Mouse (Mus musculus): Measurements from ENCODE around the gene Vmn1r1. TPM values are rescaled to one million over a fixed set of nuclear protein-coding genes. Genes with fewer than 3 reads are reported as not detected.
"Not testable (repeated sequence)": the region's sequence is repeated elsewhere in the genome, so short reads cannot be mapped to it uniquely, and the experiment has no call there.

Vmn1r1 gene
- polyA plus RNA-seq, 1 experiment from 2014 or later: not detected

DNA sequence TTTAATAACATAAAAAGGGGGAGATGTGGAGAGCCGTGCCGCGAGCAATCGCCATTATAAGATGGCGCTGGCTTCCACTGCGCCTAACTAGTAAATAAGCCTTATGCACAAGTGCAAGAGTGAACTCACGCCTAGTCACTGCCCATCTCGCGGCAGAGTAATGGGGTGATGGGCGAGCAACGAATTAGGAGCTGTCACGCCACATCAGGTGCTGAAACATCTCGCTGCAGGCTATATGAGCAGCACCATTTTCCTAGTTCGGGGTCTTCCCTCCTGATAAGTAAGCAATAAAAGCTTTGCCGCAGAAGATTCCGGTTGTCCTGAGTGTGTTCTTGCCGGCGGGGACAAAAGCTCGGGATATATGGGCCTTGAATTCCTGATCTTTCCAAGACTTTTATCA lies 12.7 kb upstream of the Vmn1r1 start:
- not testable (repeated sequence) for ATAC-seq (ENCODE audit: insufficient number of reproducible peaks, low FRiP score, low TSS enrichment, low read depth); H3K4me2 ChIP-seq (ENCODE audit: low read depth, severe bottlenecking); H3K27me3 ChIP-seq (ENCODE audit: control insufficient read depth, insufficient read depth, low read length); H3K9me3 ChIP-seq (ENCODE audit: control insufficient read depth, low read length); H3K36me3 ChIP-seq (ENCODE audit: control insufficient read depth, insufficient read depth, low read length); H3K9ac ChIP-seq (ENCODE audit: low read length); H3K4me1 ChIP-seq (ENCODE audit: control insufficient read depth, insufficient read depth, low read length); H3K4me3 ChIP-seq (ENCODE audit: low read depth, low read length); DNase-seq (ENCODE audit: low spot score); H3K27ac ChIP-seq (replicated peaks; ENCODE audit: low read depth, low read length)
- WGBS: 92% methylated on average over 19 of the region's 19 CpGs

DNA sequence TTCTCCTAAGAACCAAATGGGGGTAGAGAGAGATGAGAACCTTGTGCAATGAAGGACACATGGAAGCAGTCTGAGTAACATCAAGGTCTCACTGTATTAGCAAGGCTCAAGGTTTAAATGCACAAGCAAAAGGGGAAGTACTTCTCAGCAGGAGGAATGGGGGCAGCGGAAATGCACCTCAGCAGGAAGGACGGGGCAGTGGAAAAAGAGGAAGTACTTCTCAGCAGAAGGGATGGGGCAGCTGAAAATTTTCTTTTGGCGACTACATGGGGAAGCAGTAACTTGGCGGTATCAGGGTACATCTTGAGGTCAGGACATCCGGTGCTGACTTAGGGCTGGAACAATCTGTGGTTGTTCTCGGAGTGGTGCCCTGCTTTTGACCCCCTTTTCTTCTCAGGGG lies 5.9 kb upstream of the Vmn1r1 start:
- WGBS: 90% methylated on average over 6 of the region's 6 CpGs

GRCm38 (mm10) chr1:182162951-182163350 lies 1.3 kb downstream of the Vmn1r1 start:
- H3K36me3 ChIP-seq (ENCODE audit: control insufficient read depth, insufficient read depth, low read length): no peaks in the 10 kb centered on the region
- H3K27ac ChIP-seq (replicated peaks; ENCODE audit: low read depth, low read length): no peak overlapping the region
- H3K4me2 ChIP-seq (ENCODE audit: low read depth, severe bottlenecking): no peak overlapping the region
- no peak overlapping the region for H3K4me3 ChIP-seq (ENCODE audit: low read depth, low read length)
- no peaks in the 10 kb centered on the region for H3K4me1 ChIP-seq (ENCODE audit: control insufficient read depth, insufficient read depth, low read length)
- H3K9ac ChIP-seq (ENCODE audit: low read length): no peak overlapping the region
- no peaks in the 10 kb centered on the region for H3K27me3 ChIP-seq (ENCODE audit: control insufficient read depth, insufficient read depth, low read length)
- no peaks in the 10 kb centered on the region for H3K9me3 ChIP-seq (ENCODE audit: control insufficient read depth, low read length)
- DNase-seq (ENCODE audit: low spot score): peak; percentile 6
- ATAC-seq (ENCODE audit: insufficient number of reproducible peaks, low FRiP score, low TSS enrichment, low read depth): no peak
- 59% methylated on average over 5 of the region's 5 CpGs for WGBS

More for the DNA sequence above, 5.9 kb upstream of the Vmn1r1 start:
- DNase-seq (ENCODE audit: low spot score); H3K4me2 ChIP-seq (ENCODE audit: low read depth, severe bottlenecking); H3K36me3 ChIP-seq (ENCODE audit: control insufficient read depth, insufficient read depth, low read length); H3K9ac ChIP-seq (ENCODE audit: low read length); H3K9me3 ChIP-seq (ENCODE audit: control insufficient read depth, low read length); H3K27me3 ChIP-seq (ENCODE audit: control insufficient read depth, insufficient read depth, low read length); ATAC-seq (ENCODE audit: insufficient number of reproducible peaks, low FRiP score, low TSS enrichment, low read depth); H3K4me3 ChIP-seq (ENCODE audit: low read depth, low read length); H3K4me1 ChIP-seq (ENCODE audit: control insufficient read depth, insufficient read depth, low read length); H3K27ac ChIP-seq (replicated peaks; ENCODE audit: low read depth, low read length): not testable (repeated sequence)

GRCm38 (mm10) chr1:182159575-182159974 lies 4.7 kb downstream of the Vmn1r1 start:
- Histone ChIP-seq H3K27ac (replicated peaks; ENCODE audit: low read depth, low read length) (no peak overlapping the region), H3K9me3 (ENCODE audit: control insufficient read depth, low read length) (no peaks in the 10 kb centered on the region), H3K4me3 (ENCODE audit: low read depth, low read length) (no peak overlapping the region), H3K4me2 (ENCODE audit: low read depth, severe bottlenecking) (no peak overlapping the region), H3K27me3 (ENCODE audit: control insufficient read depth, insufficient read depth, low read length) (no peaks in the 10 kb centered on the region), H3K36me3 (ENCODE audit: control insufficient read depth, insufficient read depth, low read length) (no peaks in the 10 kb centered on the region), H3K4me1 (ENCODE audit: control insufficient read depth, insufficient read depth, low read length) (no peaks in the 10 kb centered on the region), H3K9ac (ENCODE audit: low read length) (no peak overlapping the region)
- WGBS: 88% methylated on average over 3 of the region's 3 CpGs
- DNase-seq (ENCODE audit: low spot score) (peak; percentile 9), ATAC-seq (ENCODE audit: insufficient number of reproducible peaks, low FRiP score, low TSS enrichment, low read depth) (no peak)

DNA sequence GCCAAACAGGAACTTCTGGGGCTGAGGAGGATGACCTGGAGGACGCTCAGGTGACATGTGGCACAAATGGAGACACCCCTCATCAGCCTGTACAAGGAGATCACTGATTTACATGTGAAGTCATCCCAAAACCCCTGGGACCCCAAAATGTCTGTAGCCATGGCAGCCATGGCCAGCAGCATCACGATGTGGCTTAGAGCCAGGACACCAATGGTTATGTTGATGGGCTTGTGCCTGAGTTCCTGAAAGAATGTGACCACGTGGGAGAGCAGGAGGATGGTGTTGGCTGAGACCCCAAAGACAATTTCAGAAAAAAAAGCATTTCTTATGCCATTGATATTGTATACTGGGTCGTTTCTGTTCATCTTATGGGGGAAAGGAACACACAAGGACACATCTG lies 6.6 kb downstream of the Vmn1r1 start:
- Histone ChIP-seq H3K4me2 (ENCODE audit: low read depth, severe bottlenecking) (no peak overlapping the region), H3K9me3 (ENCODE audit: control insufficient read depth, low read length) (no peaks in the 10 kb centered on the region), H3K36me3 (ENCODE audit: control insufficient read depth, insufficient read depth, low read length) (no peaks in the 10 kb centered on the region), H3K27me3 (ENCODE audit: control insufficient read depth, insufficient read depth, low read length) (no peaks in the 10 kb centered on the region), H3K9ac (ENCODE audit: low read length) (no peak overlapping the region), H3K4me1 (ENCODE audit: control insufficient read depth, insufficient read depth, low read length) (no peaks in the 10 kb centered on the region), H3K27ac (replicated peaks; ENCODE audit: low read depth, low read length) (no peak overlapping the region), H3K4me3 (ENCODE audit: low read depth, low read length) (no peak overlapping the region)
- peak; percentile 16 for DNase-seq (ENCODE audit: low spot score)
- 68% methylated on average over 4 of the region's 4 CpGs for WGBS
- no peak for ATAC-seq (ENCODE audit: insufficient number of reproducible peaks, low FRiP score, low TSS enrichment, low read depth)

- Histone ChIP-seq H3K36me3 (ENCODE audit: control insufficient read depth, insufficient read depth, low read length) (no peaks in the 10 kb centered on the region), H3K4me1 (ENCODE audit: control insufficient read depth, insufficient read depth, low read length) (no peaks in the 10 kb centered on the region), H3K9me3 (ENCODE audit: control insufficient read depth, low read length) (no peaks in the 10 kb centered on the region), H3K27me3 (ENCODE audit: control insufficient read depth, insufficient read depth, low read length) (no peaks in the 10 kb centered on the region), H3K4me2 (ENCODE audit: low read depth, severe bottlenecking) (no peak overlapping the region), H3K9ac (ENCODE audit: low read length) (no peak overlapping the region), H3K4me3 (ENCODE audit: low read depth, low read length) (no peak overlapping the region), H3K27ac (replicated peaks; ENCODE audit: low read depth, low read length) (no peak overlapping the region)
- ATAC-seq (ENCODE audit: insufficient number of reproducible peaks, low FRiP score, low TSS enrichment, low read depth) (no peak), DNase-seq (ENCODE audit: low spot score) (no peak)
- WGBS: 94% methylated on average over 2 of the region's 2 CpGs
Observed at GRCm38 (mm10) chr1:182149966-182150365, 14.3 kb downstream of the Vmn1r1 start.

DNA sequence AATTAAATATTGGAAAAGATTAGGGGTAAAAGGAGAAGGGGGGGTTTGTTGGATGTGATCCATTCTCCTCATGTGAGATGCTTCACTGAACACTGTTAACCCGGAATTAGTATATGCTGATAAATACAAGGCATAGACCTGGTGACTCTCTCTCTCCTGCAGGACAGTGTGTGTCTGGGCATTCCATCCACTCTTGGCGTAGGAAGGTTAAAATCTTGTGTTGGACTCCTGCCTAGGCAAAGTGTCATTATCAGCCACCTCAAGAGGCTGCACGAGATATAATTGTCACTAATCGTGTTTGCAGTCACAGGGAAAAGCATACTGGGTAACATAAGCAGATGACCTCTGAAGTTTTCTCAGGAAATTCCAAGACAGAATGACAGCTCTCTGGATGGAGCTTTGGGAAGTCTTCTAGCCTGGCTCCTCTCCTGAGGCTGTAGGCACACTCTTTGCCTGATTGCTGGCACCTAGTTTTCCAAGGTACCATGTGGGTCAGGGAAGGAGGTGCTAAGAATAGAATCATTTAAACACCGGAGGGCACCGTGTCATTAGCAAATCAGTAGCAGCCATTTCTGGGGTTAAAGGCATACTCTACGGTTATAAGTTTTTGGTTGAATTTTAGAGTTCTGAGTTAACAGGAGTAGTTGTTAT lies 15.3 kb downstream of the Vmn1r1 start:
- Histone ChIP-seq H3K4me2 (ENCODE audit: low read depth, severe bottlenecking) (no peak overlapping the region), H3K9ac (ENCODE audit: low read length) (no peak overlapping the region), H3K4me1 (ENCODE audit: control insufficient read depth, insufficient read depth, low read length) (no peaks in the 10 kb centered on the region), H3K36me3 (ENCODE audit: control insufficient read depth, insufficient read depth, low read length) (no peaks in the 10 kb centered on the region), H3K9me3 (ENCODE audit: control insufficient read depth, low read length) (no peaks in the 10 kb centered on the region), H3K27me3 (ENCODE audit: control insufficient read depth, insufficient read depth, low read length) (no peaks in the 10 kb centered on the region), H3K4me3 (ENCODE audit: low read depth, low read length) (no peak overlapping the region), H3K27ac (replicated peaks; ENCODE audit: low read depth, low read length) (no peak overlapping the region)
- 77% methylated on average over 7 of the region's 7 CpGs for WGBS
- no peak for ATAC-seq (ENCODE audit: insufficient number of reproducible peaks, low FRiP score, low TSS enrichment, low read depth)
- DNase-seq (ENCODE audit: low spot score): no peak

- Histone ChIP-seq H3K27me3 (ENCODE audit: control insufficient read depth, insufficient read depth, low read length) (no peaks in the 10 kb centered on the region), H3K4me1 (ENCODE audit: control insufficient read depth, insufficient read depth, low read length) (no peaks in the 10 kb centered on the region), H3K9me3 (ENCODE audit: control insufficient read depth, low read length) (no peaks in the 10 kb centered on the region), H3K4me3 (ENCODE audit: low read depth, low read length) (no peak overlapping the region), H3K36me3 (ENCODE audit: control insufficient read depth, insufficient read depth, low read length) (no peaks in the 10 kb centered on the region), H3K27ac (replicated peaks; ENCODE audit: low read depth, low read length) (no peak overlapping the region), H3K4me2 (ENCODE audit: low read depth, severe bottlenecking) (no peak overlapping the region), H3K9ac (ENCODE audit: low read length) (no peak overlapping the region)
- 9% methylated on average over 5 of the region's 5 CpGs for WGBS
- ATAC-seq (ENCODE audit: insufficient number of reproducible peaks, low FRiP score, low TSS enrichment, low read depth): 0 out of 2 replicates have a peak, but pooled peaks have one; percentile 69
- DNase-seq (ENCODE audit: low spot score): peak; percentile 85
Observed at GRCm38 (mm10) chr1:182145546-182145945, 18.7 kb downstream of the Vmn1r1 start.

DNA sequence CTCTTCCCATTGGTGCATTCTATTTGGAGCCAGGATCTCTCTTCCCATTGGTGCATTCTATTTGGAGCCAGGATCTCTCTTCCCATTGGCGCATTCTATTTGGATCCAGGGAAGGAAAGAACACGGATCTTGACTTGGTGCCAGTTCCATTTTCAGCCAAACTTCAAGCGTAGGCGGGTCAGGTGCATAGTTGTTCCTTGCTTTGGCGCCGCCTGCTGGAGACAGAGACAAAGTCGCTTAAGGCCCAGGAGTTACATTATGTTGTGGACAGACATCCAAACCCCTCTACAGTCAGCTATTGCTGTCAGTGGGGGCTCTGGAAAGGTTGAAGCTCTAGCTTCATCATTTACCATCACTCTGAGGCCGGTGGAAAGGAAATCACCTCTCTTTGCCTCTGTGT lies 21.0 kb downstream of the Vmn1r1 start:
- DNase-seq (ENCODE audit: low spot score): no peak
- H3K36me3 ChIP-seq (ENCODE audit: control insufficient read depth, insufficient read depth, low read length): no peaks in the 10 kb centered on the region
- H3K27me3 ChIP-seq (ENCODE audit: control insufficient read depth, insufficient read depth, low read length): no peaks in the 10 kb centered on the region
- H3K4me2 ChIP-seq (ENCODE audit: low read depth, severe bottlenecking): no peak overlapping the region
- H3K9me3 ChIP-seq (ENCODE audit: control insufficient read depth, low read length): no peaks in the 10 kb centered on the region
- H3K27ac ChIP-seq (replicated peaks; ENCODE audit: low read depth, low read length): no peak overlapping the region
- 78% methylated on average over 8 of the region's 8 CpGs for WGBS
- H3K9ac ChIP-seq (ENCODE audit: low read length): no peak overlapping the region
- no peak overlapping the region for H3K4me3 ChIP-seq (ENCODE audit: low read depth, low read length)
- ATAC-seq (ENCODE audit: insufficient number of reproducible peaks, low FRiP score, low TSS enrichment, low read depth): no peak
- no peaks in the 10 kb centered on the region for H3K4me1 ChIP-seq (ENCODE audit: control insufficient read depth, insufficient read depth, low read length)

Data from limb, embryonic 11.5 days (tissue).